Mouse (Mus musculus): ENCODE data around the gene Cadm1.

- TF ChIP-seq CTCF (conservative IDR thresholded peaks at IDR 0.05; ENCODE audit: insufficient read depth, insufficient read length, low read depth, low read length) (no peak), POLR2A (IDR thresholded peaks at IDR 0.05; ENCODE audit: low read depth, low read length) (no peak)
These were observed 223.2 kb downstream of the Cadm1 start for GRCm38 (mm10) chr9:47753127-47753526.

Data from kidney, adult 2 months (tissue).